Mouse (Mus musculus) lung, postnatal 0 days (tissue): ENCODE data around the gene Ubl3. TPM values are rescaled to one million over a fixed set of nuclear protein-coding genes. Genes with fewer than 3 reads are reported as not detected.

Experiments used
- ATAC-seq: fragments of 200-750 bp; cut with Nextera tagmentation; 2 replicates; pipeline ENCODE4 v1.8.0; 2017; ENCODE audit warnings: moderate library complexity
- DNase-seq: peaks from one replicate; pipeline ENCODE4 v3.0.0-alpha.2; 2016; ENCODE audit warnings: low spot score
- H3K27ac ChIP-seq: fragments of 300-500 bp; sonication (generic); 2 replicates; pipeline ENCODE4 v1.5.1; 2014; ENCODE audit warnings: antibody characterized with exemption, mild to moderate bottlenecking, low read length, mixed read lengths
- H3K27me3 ChIP-seq: fragments of 300-500 bp; sonication (generic); replicated peaks from 2 replicates; pipeline ENCODE4 v1.6.1; 2014; ENCODE audit warnings: low read length, mixed read lengths; ENCODE audit not compliant: insufficient read depth
- H3K36me3 ChIP-seq: fragments of 300-500 bp; sonication (generic); 2 replicates; pipeline ENCODE4 v1.6.1; 2014; ENCODE audit warnings: low read length, mixed read lengths; ENCODE audit not compliant: insufficient read depth
- H3K4me1 ChIP-seq: fragments of 300-500 bp; sonication (generic); 2 replicates; pipeline ENCODE4 v1.6.1; 2014; ENCODE audit warnings: antibody characterized with exemption, low read depth, low read length, mixed read lengths; ENCODE audit not compliant: insufficient read depth
- H3K4me2 ChIP-seq: fragments of 300-500 bp; sonication (generic); replicated peaks from 2 replicates; pipeline ENCODE4 v1.6.1; 2014; ENCODE audit warnings: low read depth, mild to moderate bottlenecking, low read length, moderate library complexity, mixed read lengths
- H3K4me3 ChIP-seq: fragments of 300-500 bp; sonication (generic); 2 replicates; pipeline ENCODE4 v1.5.1; 2014; ENCODE audit warnings: low read depth, low read length
- H3K9ac ChIP-seq: fragments of 300-500 bp; sonication (generic); replicated peaks from 2 replicates; pipeline ENCODE4 v1.6.1; 2014; ENCODE audit warnings: low read depth, mild to moderate bottlenecking
- H3K9me3 ChIP-seq: fragments of 300-500 bp; sonication (generic); 2 replicates; pipeline ENCODE4 v1.6.1; 2016; ENCODE audit warnings: low read length, mixed read lengths
- CTCF ChIP-seq: IDR thresholded peaks from 2 replicates; pipeline ENCODE4 v1.5.1; 2016; ENCODE audit warnings: antibody characterized with exemption, mild to moderate bottlenecking
- EP300 ChIP-seq: IDR thresholded peaks from 2 replicates; pipeline ENCODE4 v1.6.1; 2016; ENCODE audit warnings: antibody characterized with exemption, mild to moderate bottlenecking, control low read depth
- WGBS: fragments of 180-500 bp; shearing (Covaris S2); extraction: QIAGEN DNeasy Blood & Tissue Kit; methylation state at CpG from one replicate; pipeline ENCODE4 v1.1.7; 2014; 5-methylcytosine and 5-hydroxymethylcytosine counted together
- polyA plus RNA-seq: library from polyadenylated mRNA; unstranded; fragments of >200 nt; fragmentation: Nextera tagmentation; extraction: Ambion mirVana; gene quantifications from 2 replicates; pipeline ENCODE4 v1.2.1, GENCODE M21; 2015

The Ubl3 gene
- polyA plus RNA-seq, 1 experiment from 2014 or later: 161 TPM

- Histone ChIP-seq H3K4me2 (peak overlapping the region; percentile 61), H3K4me1 (peaks cover 15% of the 10 kb centered on the region; the same call in 1 of the 2 replicates), H3K9me3 (no peaks in the 10 kb centered on the region), H3K36me3 (no peaks in the 10 kb centered on the region), H3K4me3 (peak overlapping the region; percentile 81), H3K27me3 (no peaks in the 10 kb centered on the region), H3K27ac (peak overlapping the region; percentile 98), H3K9ac (peak overlapping the region; percentile 95)
- under 1% methylated on average over 28 of the region's 28 CpGs for WGBS
- no peak for TF ChIP-seq EP300
- ATAC-seq (no peak), DNase-seq (peak; percentile 56)
Observed at GRCm38 (mm10) chr5:148550821-148551763, 1.5 kb downstream of the Ubl3 start.

DNA sequence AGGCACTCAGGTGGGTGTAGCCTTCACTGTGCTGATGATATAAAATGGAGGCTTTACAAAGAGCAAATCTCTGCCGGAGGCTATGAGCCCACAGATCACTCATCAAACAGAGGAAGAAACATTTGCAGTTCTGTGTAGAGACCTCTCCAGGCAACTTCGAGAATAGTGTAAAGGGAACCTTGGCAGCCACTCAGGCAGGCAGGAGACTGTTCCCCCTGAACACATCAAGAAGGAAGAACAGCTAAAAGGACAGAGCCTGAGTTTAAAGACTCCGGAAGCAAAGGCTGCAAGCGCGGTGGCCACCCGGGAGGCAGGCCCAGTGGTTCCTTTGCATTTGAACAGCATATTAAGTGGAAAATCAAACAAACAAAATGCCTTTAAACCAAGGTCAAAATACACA lies 2.2 kb downstream of the Ubl3 start:
- 2% methylated on average over 6 of the region's 6 CpGs for WGBS
- Histone ChIP-seq H3K27ac (peak overlapping the region; percentile 54), H3K4me1 (peaks cover 15% of the 10 kb centered on the region; the same call in 1 of the 2 replicates)

DNA sequence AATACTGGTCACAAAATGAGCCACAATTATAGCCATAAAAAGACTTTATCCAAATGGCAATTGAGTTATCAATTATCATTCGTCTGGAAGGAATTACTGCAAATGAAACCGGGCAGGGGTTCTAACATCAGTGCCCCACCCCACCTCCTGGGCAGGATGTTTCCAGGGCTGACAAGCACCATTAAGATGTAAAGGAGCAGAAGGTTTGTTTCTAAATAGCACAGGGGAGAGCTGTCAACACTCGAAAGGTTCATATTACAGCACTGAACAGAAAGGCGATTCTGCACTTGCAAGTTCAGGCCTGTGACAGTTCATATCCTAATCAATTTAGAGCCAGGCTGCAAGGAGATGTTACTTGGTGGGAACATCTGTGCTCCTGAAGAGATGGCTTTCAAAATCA lies 3.3 kb downstream of the Ubl3 start:
- TF ChIP-seq CTCF (no peak), EP300 (no peak)
- ATAC-seq (no peak), DNase-seq (no peak)
- Histone ChIP-seq H3K9ac (no peak overlapping the region), H3K9me3 (no peaks in the 10 kb centered on the region), H3K4me1 (peaks cover 15% of the 10 kb centered on the region; the same call in 1 of the 2 replicates), H3K27ac (no peak overlapping the region), H3K36me3 (no peaks in the 10 kb centered on the region), H3K4me3 (no peak overlapping the region), H3K4me2 (peak overlapping the region; percentile 61; the same call in 1 of the 2 replicates), H3K27me3 (no peaks in the 10 kb centered on the region)
- WGBS: 40% methylated on average over 4 of the region's 4 CpGs

More for the DNA sequence above, 2.2 kb downstream of the Ubl3 start:
- TF ChIP-seq CTCF (no peak), EP300 (no peak)
- H3K36me3 ChIP-seq: no peaks in the 10 kb centered on the region
- DNase-seq (peak; percentile 48), ATAC-seq (no peak)
- H3K9me3 ChIP-seq: no peaks in the 10 kb centered on the region
- H3K9ac ChIP-seq: peak overlapping the region; percentile 95
- peak overlapping the region; percentile 61 for H3K4me2 ChIP-seq
- H3K4me3 ChIP-seq: peak overlapping the region; percentile 81
- H3K27me3 ChIP-seq: no peaks in the 10 kb centered on the region

- peaks cover 15% of the 10 kb centered on the region; the same call in 1 of the 2 replicates for H3K4me1 ChIP-seq
- H3K9me3 ChIP-seq: no peaks in the 10 kb centered on the region
- H3K27ac ChIP-seq: peak overlapping the region; percentile 21; the same call in 1 of the 2 replicates
- ATAC-seq: no peak
- H3K27me3 ChIP-seq: no peaks in the 10 kb centered on the region
- TF ChIP-seq CTCF (no peak), EP300 (no peak)
- no peak overlapping the region for H3K9ac ChIP-seq
- DNase-seq: no peak
- no peaks in the 10 kb centered on the region for H3K36me3 ChIP-seq
- WGBS: 55% methylated on average over 9 of the region's 9 CpGs
- H3K4me3 ChIP-seq: no peak overlapping the region
- H3K4me2 ChIP-seq: peak overlapping the region; percentile 29
Observed at GRCm38 (mm10) chr5:148548568-148548967, 4.0 kb downstream of the Ubl3 start.

GRCm38 (mm10) chr5:148547870-148548456 lies 4.6 kb downstream of the Ubl3 start:
- Histone ChIP-seq H3K9ac (no peak overlapping the region), H3K4me1 (peaks cover 15% of the 10 kb centered on the region; the same call in 1 of the 2 replicates), H3K27ac (peak overlapping the region; percentile 21; the same call in 1 of the 2 replicates), H3K4me2 (peak overlapping the region; percentile 29), H3K9me3 (no peaks in the 10 kb centered on the region), H3K4me3 (no peak overlapping the region), H3K36me3 (no peaks in the 10 kb centered on the region), H3K27me3 (no peaks in the 10 kb centered on the region)
- ATAC-seq (no peak), DNase-seq (peak; percentile 92)
- TF ChIP-seq EP300 (peak; percentile 60; the same call in 1 of the 2 replicates), CTCF (peak; percentile 57)
- WGBS: 13% methylated on average over 10 of the region's 10 CpGs

- H3K4me2 ChIP-seq: no peak overlapping the region
- TF ChIP-seq EP300: no peak
- TF ChIP-seq CTCF: no peak
- H3K36me3 ChIP-seq: no peaks in the 10 kb centered on the region
- no peak for ATAC-seq
- no peak overlapping the region for H3K4me3 ChIP-seq
- no peak for DNase-seq
- no peaks in the 10 kb centered on the region for H3K27me3 ChIP-seq
- H3K4me1 ChIP-seq: peaks cover 20% of the 10 kb centered on the region; the same call in 1 of the 2 replicates
- no peaks in the 10 kb centered on the region for H3K9me3 ChIP-seq
- H3K9ac ChIP-seq: no peak overlapping the region
- no peak overlapping the region for H3K27ac ChIP-seq
- WGBS: 29% methylated on average over 2 of the region's 2 CpGs
Observed at GRCm38 (mm10) chr5:148546970-148547369, 5.6 kb downstream of the Ubl3 start.
